Mouse (Mus musculus): ENCODE results near the gene Sycp2.

- no peak for TF ChIP-seq CTCF (IDR thresholded peaks at IDR 0.05; ENCODE audit: low read depth)
- no peak for TF ChIP-seq EP300 (optimal IDR thresholded peaks at IDR 0.05)
Observed at GRCm38 (mm10) chr2:178329551-178329950, 77.9 kb downstream of the Sycp2 start.

Measured in stomach, postnatal 0 days (tissue).